Mouse (Mus musculus) kidney, adult 18-20 months (tissue): Measurements from ENCODE around the gene Smap1.

Source experiments
- DNase-seq: peaks from one replicate; pipeline ENCODE4 v3.0.0; 2021

Gene Smap1

GRCm38 (mm10) chr1:23919086-23919485, 3.0 kb downstream of the Smap1 start:
- no peak for DNase-seq

GRCm38 (mm10) chr1:23915483-23915882, 6.6 kb downstream of the Smap1 start:
- DNase-seq, result no peak

- no peak for DNase-seq
Observed at GRCm38 (mm10) chr1:23912988-23913387, 9.1 kb downstream of the Smap1 start.

- no peak for DNase-seq
Observed at GRCm38 (mm10) chr1:23906082-23906481, 16.0 kb downstream of the Smap1 start.

- DNase-seq, result no peak
Observed at GRCm38 (mm10) chr1:23903340-23903739, 18.8 kb downstream of the Smap1 start.

GRCm38 (mm10) chr1:23902736-23903135, 19.4 kb downstream of the Smap1 start:
- DNase-seq, result no peak

- no peak for DNase-seq
Observed at GRCm38 (mm10) chr1:23899647-23900020, 22.5 kb downstream of the Smap1 start.

- DNase-seq, result no peak
Observed at GRCm38 (mm10) chr1:23899020-23899646, 23.0 kb downstream of the Smap1 start.

- DNase-seq, result no peak
Observed at GRCm38 (mm10) chr1:23892072-23892471, 30.0 kb downstream of the Smap1 start.

GRCm38 (mm10) chr1:23884914-23885313, 37.2 kb downstream of the Smap1 start:
- DNase-seq, result no peak

- no peak for DNase-seq
Observed at GRCm38 (mm10) chr1:23884087-23884668, 37.9 kb downstream of the Smap1 start.

GRCm38 (mm10) chr1:23882681-23883080, 39.4 kb downstream of the Smap1 start:
- no peak for DNase-seq

- DNase-seq, result no peak
Observed at GRCm38 (mm10) chr1:23872194-23872593, 49.9 kb downstream of the Smap1 start.

GRCm38 (mm10) chr1:23867350-23867862, 54.7 kb downstream of the Smap1 start:
- no peak for DNase-seq

- no peak for DNase-seq
Observed at GRCm38 (mm10) chr1:23865566-23865965, 56.6 kb downstream of the Smap1 start.

GRCm38 (mm10) chr1:23860944-23861343, 61.2 kb downstream of the Smap1 start:
- DNase-seq, result no peak

GRCm38 (mm10) chr1:23855623-23856022, 66.5 kb downstream of the Smap1 start:
- no peak for DNase-seq

- DNase-seq, result no peak
Observed at GRCm38 (mm10) chr1:23846044-23846680, 76.0 kb downstream of the Smap1 start.

GRCm38 (mm10) chr1:23845007-23845406, 77.1 kb downstream of the Smap1 start:
- no peak for DNase-seq

- DNase-seq, result peak; percentile 21
Observed at GRCm38 (mm10) chr1:23843790-23844189, 78.3 kb downstream of the Smap1 start.

- no peak for DNase-seq
Observed at GRCm38 (mm10) chr1:23842629-23843028, 79.5 kb downstream of the Smap1 start.

- no peak for DNase-seq
Observed at GRCm38 (mm10) chr1:23840924-23841323, 81.2 kb downstream of the Smap1 start.

- DNase-seq, result no peak
Observed at GRCm38 (mm10) chr1:23836630-23837029, 85.5 kb downstream of the Smap1 start.

GRCm38 (mm10) chr1:23834819-23835218, 87.3 kb downstream of the Smap1 start:
- DNase-seq, result no peak
